ENCODE assay signal across 18 mouse cellular contexts in the genomic region with DNA sequence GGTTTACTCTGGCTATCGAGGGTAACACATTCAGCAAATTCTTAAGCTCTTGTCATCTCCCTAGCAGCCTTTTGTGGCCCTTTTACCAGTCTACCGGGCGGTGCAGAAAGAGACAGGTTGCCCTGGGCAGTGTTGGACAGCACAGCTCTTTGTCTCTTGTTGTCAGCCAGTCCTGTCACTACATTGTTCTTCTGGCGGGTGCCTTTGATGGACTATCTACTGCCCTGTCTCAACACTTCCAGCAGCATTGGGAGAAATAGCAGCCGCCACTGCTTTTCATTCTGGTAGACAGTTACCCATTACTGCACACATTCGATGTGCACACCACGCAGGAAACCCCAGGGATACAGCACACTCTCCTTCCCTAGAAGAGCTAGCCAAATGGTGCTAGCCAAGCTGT.
DNase-seq lines count a peak whose midpoint lies in the region; ATAC-seq lines count a peak whose summit lies in the region.
"Had no signal": no experiment of that assay in that cellular context is flagged by ENCODE, and none has a peak within 500 bp of the region (broad histone marks: within the 10 kb centered on the region; RNA-seq: fewer than 3 reads in every experiment).

No protein-coding gene starts in this region.

- H3K4me3 ChIP-seq in midbrain, embryonic 11.5 days (ENCODE audit: low read depth, low read length), result no peak overlapping the region
- no peak overlapping the region for H3K4me3 ChIP-seq in midbrain, embryonic 13.5 days (replicated peaks)
- H3K4me3 ChIP-seq in heart, embryonic 13.5 days, result no peak overlapping the region
- H3K4me3 ChIP-seq in hindbrain, embryonic 14.5 days (replicated peaks; ENCODE audit: low read length), result no peak overlapping the region
- H3K4me3 ChIP-seq: forebrain, embryonic 10.5 days; gastrocnemius, adult 2 months; liver, embryonic 15.5 days had no signal

- no peak overlapping the region for H3K9ac ChIP-seq in midbrain, embryonic 11.5 days (ENCODE audit: low read length)
- no peak overlapping the region for H3K9ac ChIP-seq in midbrain, embryonic 13.5 days (replicated peaks)
- H3K9ac ChIP-seq in heart, embryonic 13.5 days, result 0 out of 2 replicates have a peak overlapping the region, but pooled peaks have one; percentile 28
- H3K9ac ChIP-seq in hindbrain, embryonic 14.5 days, result no peak overlapping the region
- H3K9ac ChIP-seq: liver, embryonic 15.5 days had no signal

- ATAC-seq in midbrain, embryonic 11.5 days (ENCODE audit: low FRiP score), result no peak
- ATAC-seq in midbrain, embryonic 13.5 days, result no peak
- ATAC-seq in heart, embryonic 13.5 days (ENCODE audit: extremely low read depth, insufficient number of reproducible peaks, low FRiP score, low TSS enrichment), result no peak; the same call in 1 of the 2 replicates
- peak; percentile 40; the same call in 1 of the 2 replicates for ATAC-seq in hindbrain, embryonic 14.5 days (ENCODE audit: low FRiP score)
- ATAC-seq: activated CD4-positive, CD25-positive, alpha-beta regulatory T cell, adult 4 months; CD4-positive, CD25-positive, alpha-beta regulatory T cell, adult 4 months had no signal

- DNase-seq in heart, adult 11 months, result peak; percentile 90
- no peak for DNase-seq in heart, adult 8-10 months (ENCODE audit: low spot score)
- DNase-seq in midbrain, embryonic 11.5 days (ENCODE audit: low spot score, missing footprints), result peak; percentile 79
- no peak for DNase-seq in hindbrain, embryonic 14.5 days (ENCODE audit: low spot score)
- no peak for DNase-seq in MN1 (ENCODE audit: low spot score)
- no peak for DNase-seq in cerebellum, postnatal 4 days (ENCODE audit: low spot score in 2 of 2)
- DNase-seq: adrenal gland, postnatal 10 days; cerebellum, adult 9-11 months; gastrocnemius, adult 2 months; kidney, postnatal 36 days; layer of hippocampus, adult 9-11 months; midbrain, embryonic 14.5 days had no signal

- H3K27ac ChIP-seq in midbrain, embryonic 11.5 days (ENCODE audit: low read depth, low read length), result no peak overlapping the region
- no peak overlapping the region for H3K27ac ChIP-seq in midbrain, embryonic 13.5 days
- H3K27ac ChIP-seq in heart, embryonic 13.5 days (replicated peaks), result peak overlapping the region; percentile 84
- H3K27ac ChIP-seq in hindbrain, embryonic 14.5 days, result no peak overlapping the region
- H3K27ac ChIP-seq: forebrain, embryonic 10.5 days; gastrocnemius, adult 2 months; liver, embryonic 15.5 days had no signal

- no peaks in the 10 kb centered on the region for H3K9me3 ChIP-seq in midbrain, embryonic 11.5 days (ENCODE audit: control insufficient read depth, low read length)
- H3K9me3 ChIP-seq in midbrain, embryonic 13.5 days, result no peaks in the 10 kb centered on the region
- H3K9me3 ChIP-seq in heart, embryonic 13.5 days, result no peaks in the 10 kb centered on the region
- no peaks in the 10 kb centered on the region for H3K9me3 ChIP-seq in hindbrain, embryonic 14.5 days (ENCODE audit: control insufficient read depth, low read length)
- H3K9me3 ChIP-seq: forebrain, embryonic 10.5 days; liver, embryonic 15.5 days had no signal

- no peak overlapping the region for H3K4me2 ChIP-seq in midbrain, embryonic 11.5 days
- H3K4me2 ChIP-seq in midbrain, embryonic 13.5 days (replicated peaks), result no peak overlapping the region
- H3K4me2 ChIP-seq in heart, embryonic 13.5 days, result peak overlapping the region; percentile 29
- H3K4me2 ChIP-seq in hindbrain, embryonic 14.5 days (replicated peaks), result no peak overlapping the region
- H3K4me2 ChIP-seq: liver, embryonic 15.5 days had no signal

- WGBS in midbrain, embryonic 11.5 days, result 38% methylated on average over 7 of the region's 7 CpGs
- WGBS in midbrain, embryonic 13.5 days, result 25% methylated on average over 7 of the region's 7 CpGs
- 20% methylated on average over 7 of the region's 7 CpGs for WGBS in heart, embryonic 13.5 days
- WGBS in hindbrain, embryonic 14.5 days, result 16% methylated on average over 7 of the region's 7 CpGs

- no peaks in the 10 kb centered on the region for H3K4me1 ChIP-seq in midbrain, embryonic 11.5 days (ENCODE audit: control insufficient read depth, insufficient read depth, low read length)
- no peaks in the 10 kb centered on the region for H3K4me1 ChIP-seq in midbrain, embryonic 13.5 days (replicated peaks)
- H3K4me1 ChIP-seq in heart, embryonic 13.5 days, result peaks cover 26% of the 10 kb centered on the region
- H3K4me1 ChIP-seq in hindbrain, embryonic 14.5 days (replicated peaks; ENCODE audit: control insufficient read depth, insufficient read depth, low read length), result no peaks in the 10 kb centered on the region
- H3K4me1 ChIP-seq: liver, embryonic 15.5 days had no signal

- H3K27me3 ChIP-seq in midbrain, embryonic 11.5 days (ENCODE audit: control insufficient read depth, insufficient read depth, low read length), result no peaks in the 10 kb centered on the region
- no peaks in the 10 kb centered on the region for H3K27me3 ChIP-seq in midbrain, embryonic 13.5 days
- no peaks in the 10 kb centered on the region for H3K27me3 ChIP-seq in heart, embryonic 13.5 days (replicated peaks)
- no peaks in the 10 kb centered on the region for H3K27me3 ChIP-seq in hindbrain, embryonic 14.5 days (ENCODE audit: control insufficient read depth, insufficient read depth, low read length)

- H3K36me3 ChIP-seq in midbrain, embryonic 11.5 days (ENCODE audit: control insufficient read depth, insufficient read depth, low read length), result no peaks in the 10 kb centered on the region
- no peaks in the 10 kb centered on the region for H3K36me3 ChIP-seq in midbrain, embryonic 13.5 days
- H3K36me3 ChIP-seq in heart, embryonic 13.5 days, result no peaks in the 10 kb centered on the region
- no peaks in the 10 kb centered on the region for H3K36me3 ChIP-seq in hindbrain, embryonic 14.5 days (replicated peaks; ENCODE audit: control insufficient read depth, insufficient read depth)
- H3K36me3 ChIP-seq: forebrain, embryonic 10.5 days; liver, embryonic 15.5 days had no signal

Comparison
In these comparisons a context has a peak if more than half of its experiments do, and no peak if none do; other contexts are left out.
1. DNase-seq: peak in heart, adult 11 months (single experiment) and midbrain, embryonic 11.5 days (single experiment); none in heart, adult 8-10 months (single experiment), hindbrain, embryonic 14.5 days (single experiment), MN1 (single experiment) and cerebellum, postnatal 4 days (0 of 2).